ENCODE assay signal across 18 mouse cellular contexts in the genomic region with DNA sequence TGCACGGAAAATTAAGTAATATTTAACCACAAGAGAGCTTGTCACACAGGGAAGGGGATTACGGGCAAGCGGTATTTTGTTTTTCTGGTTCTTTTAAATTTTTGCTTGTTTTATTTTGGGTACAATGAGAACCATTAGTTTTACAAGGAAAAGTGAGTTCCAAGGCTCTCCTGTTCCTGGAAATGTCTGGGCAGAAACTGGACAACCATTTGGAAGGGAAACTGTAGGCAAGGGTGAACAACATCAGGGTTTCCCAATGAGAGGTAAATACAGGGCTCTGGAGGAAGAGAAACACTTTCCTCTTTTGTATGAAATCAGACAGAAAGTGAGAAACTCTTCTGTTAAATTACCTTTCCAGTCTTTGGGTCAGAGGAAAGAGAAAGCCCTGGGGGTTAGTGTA.
"Had no signal": no experiment of that assay in that cellular context is flagged by ENCODE, and none has a peak within 500 bp of the region (broad histone marks: within the 10 kb centered on the region; RNA-seq: fewer than 3 reads in every experiment).

No protein-coding gene starts in this region.

- H3K36me3 ChIP-seq: midbrain, embryonic 10.5 days; midbrain, embryonic 12.5 days; neural tube, embryonic 15.5 days; stomach, embryonic 15.5 days had no signal

- H3K4me3 ChIP-seq: midbrain, embryonic 10.5 days; midbrain, embryonic 12.5 days; myocyte; neural tube, embryonic 13.5 days; neural tube, embryonic 15.5 days; stomach, embryonic 15.5 days had no signal

- H3K27ac ChIP-seq: midbrain, embryonic 10.5 days; midbrain, embryonic 12.5 days; neural tube, embryonic 13.5 days; neural tube, embryonic 15.5 days; stomach, embryonic 15.5 days; stomach, postnatal 0 days had no signal

- ATAC-seq: midbrain, embryonic 16.5 days had no signal

- H3K4me1 ChIP-seq: midbrain, embryonic 12.5 days; stomach, embryonic 15.5 days had no signal

- H3K9me3 ChIP-seq: midbrain, embryonic 10.5 days; midbrain, embryonic 12.5 days; neural tube, embryonic 13.5 days; neural tube, embryonic 15.5 days; stomach, embryonic 15.5 days had no signal

- H3K27me3 ChIP-seq: midbrain, embryonic 12.5 days; neural tube, embryonic 13.5 days; neural tube, embryonic 15.5 days; stomach, embryonic 15.5 days had no signal

- H3K9ac ChIP-seq: lung, embryonic 14.5 days; midbrain, embryonic 12.5 days; neural tube, embryonic 13.5 days; neural tube, embryonic 15.5 days; stomach, embryonic 15.5 days had no signal

- H3K4me2 ChIP-seq: lung, embryonic 14.5 days; midbrain, embryonic 12.5 days; neural tube, embryonic 13.5 days; neural tube, embryonic 15.5 days; stomach, embryonic 15.5 days had no signal

- DNase-seq: lung, adult 18-20 months; lung, embryonic 14.5 days; lung, postnatal 10 days; lung, postnatal 4 days; midbrain, embryonic 14.5 days; retina, postnatal 1 day; right cerebral cortex, adult 18-20 months; thymus, adult 2 months; thymus, postnatal 25 days; thymus, postnatal 4 days had no signal
